Mouse (Mus musculus): ENCODE data around the gene Terb1.
A peak's percentile ranks its signal among the peaks of the same experiment; 100 is the strongest.

Terb1 gene

GRCm38 (mm10) chr8:104448796-104449195, 60.9 kb downstream of the Terb1 start:
- no peak for DNase-seq (ENCODE audit: low spot score)

- no peak for DNase-seq (ENCODE audit: low spot score)
These were observed 63.7 kb downstream of the Terb1 start for GRCm38 (mm10) chr8:104446016-104446415.

- no peak for DNase-seq (ENCODE audit: low spot score)
These were observed 64.5 kb downstream of the Terb1 start for GRCm38 (mm10) chr8:104445248-104445647.

GRCm38 (mm10) chr8:104443125-104443679, 66.5 kb downstream of the Terb1 start:
- no peak for DNase-seq (ENCODE audit: low spot score)

GRCm38 (mm10) chr8:104442299-104443124, 67.2 kb downstream of the Terb1 start, which contains the start of gene Dync1li2:
Dync1li2 (minus strand) TSS chr8:104443047.
- peak; percentile 94 for DNase-seq (ENCODE audit: low spot score)

GRCm38 (mm10) chr8:104441613-104442012, 68.1 kb downstream of the Terb1 start:
- no peak for DNase-seq (ENCODE audit: low spot score)

- no peak for DNase-seq (ENCODE audit: low spot score)
These were observed 70.2 kb downstream of the Terb1 start for GRCm38 (mm10) chr8:104439461-104439860.

GRCm38 (mm10) chr8:104437494-104438135, 72.1 kb downstream of the Terb1 start:
- DNase-seq (ENCODE audit: low spot score) = no peak

GRCm38 (mm10) chr8:104436591-104436990, 73.1 kb downstream of the Terb1 start:
- no peak for DNase-seq (ENCODE audit: low spot score)

- DNase-seq (ENCODE audit: low spot score) = peak; percentile 99
These were observed 73.7 kb downstream of the Terb1 start for GRCm38 (mm10) chr8:104436038-104436437.

- peak; percentile 54 for DNase-seq (ENCODE audit: low spot score)
These were observed 74.8 kb downstream of the Terb1 start for GRCm38 (mm10) chr8:104434826-104435354.

GRCm38 (mm10) chr8:104434275-104434674, 75.4 kb downstream of the Terb1 start:
- no peak for DNase-seq (ENCODE audit: low spot score)

GRCm38 (mm10) chr8:104433191-104433842, 76.4 kb downstream of the Terb1 start:
- no peak for DNase-seq (ENCODE audit: low spot score)

- DNase-seq (ENCODE audit: low spot score) = no peak
These were observed 77.1 kb downstream of the Terb1 start for GRCm38 (mm10) chr8:104432656-104433055.

- no peak for DNase-seq (ENCODE audit: low spot score)
These were observed 79.5 kb downstream of the Terb1 start for GRCm38 (mm10) chr8:104430230-104430629.

- DNase-seq (ENCODE audit: low spot score) = no peak
These were observed 82.0 kb downstream of the Terb1 start for GRCm38 (mm10) chr8:104427703-104428102.

GRCm38 (mm10) chr8:104422313-104422712, 87.4 kb downstream of the Terb1 start:
- DNase-seq (ENCODE audit: low spot score) = no peak

- DNase-seq (ENCODE audit: low spot score) = no peak
These were observed 93.7 kb downstream of the Terb1 start for GRCm38 (mm10) chr8:104416022-104416421.

GRCm38 (mm10) chr8:104414204-104414603, 95.5 kb downstream of the Terb1 start:
- no peak for DNase-seq (ENCODE audit: low spot score)

GRCm38 (mm10) chr8:104413770-104414169, 95.9 kb downstream of the Terb1 start:
- DNase-seq (ENCODE audit: low spot score) = no peak

- DNase-seq (ENCODE audit: low spot score) = no peak
These were observed 96.7 kb downstream of the Terb1 start for GRCm38 (mm10) chr8:104412805-104413532.

GRCm38 (mm10) chr8:104411972-104412371, 97.7 kb downstream of the Terb1 start:
- DNase-seq (ENCODE audit: low spot score) = no peak
